Mouse (Mus musculus): ENCODE results near the gene Tma7. TPM values are rescaled to one million over a fixed set of nuclear protein-coding genes. Genes with fewer than 3 reads are reported as not detected.
A peak's percentile ranks its signal among the peaks of the same experiment; 100 is the strongest.

The Tma7 gene
- polyA plus RNA-seq, 1 experiment from 2014 or later: 774 TPM

DNA sequence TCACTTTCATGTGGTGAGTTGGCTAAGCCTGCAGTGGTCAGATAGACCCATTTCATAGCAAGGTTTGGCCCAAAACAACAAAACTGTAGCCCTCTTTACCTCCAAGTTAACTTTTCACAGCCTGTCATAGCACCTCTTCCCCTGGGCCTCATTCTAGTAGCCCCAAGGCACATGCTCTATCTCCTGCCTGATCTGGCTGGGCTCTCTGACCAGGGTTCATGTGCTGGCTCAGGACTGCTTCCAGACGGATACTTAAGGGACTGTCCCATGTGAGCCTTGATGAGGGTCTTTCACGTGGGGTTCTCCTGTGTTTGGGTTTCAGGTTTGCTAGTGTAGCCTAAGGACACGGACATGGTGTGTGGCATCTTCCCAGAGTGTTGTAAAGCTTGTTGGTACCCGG, 42.7 kb downstream of the Tma7 start:
- H3K27me3 ChIP-seq (ENCODE audit: control insufficient read depth, insufficient read depth, low read length): no peaks in the 10 kb centered on the region
- no peaks in the 10 kb centered on the region for H3K36me3 ChIP-seq (ENCODE audit: control insufficient read depth, insufficient read depth, low read length)
- ATAC-seq (ENCODE audit: low FRiP score): no peak
- H3K4me3 ChIP-seq (ENCODE audit: low read depth, low read length): no peak overlapping the region
- no peak overlapping the region for H3K4me2 ChIP-seq (replicated peaks; ENCODE audit: low read depth, low read length)
- DNase-seq (ENCODE audit: low spot score): no peak
- H3K4me1 ChIP-seq (replicated peaks; ENCODE audit: control insufficient read depth, insufficient read depth, low read length): no peaks in the 10 kb centered on the region; the same call in 1 of the 2 replicates
- no peak overlapping the region for H3K9ac ChIP-seq (ENCODE audit: low read depth, low read length)
- WGBS: 82% methylated on average over 4 of the region's 4 CpGs
- H3K9me3 ChIP-seq (ENCODE audit: control insufficient read depth, low read length): no peaks in the 10 kb centered on the region
- no peak overlapping the region for H3K27ac ChIP-seq (ENCODE audit: low read depth, low read length)

- Histone ChIP-seq H3K4me3 (ENCODE audit: low read depth, low read length) (peak overlapping the region; percentile 43), H3K36me3 (ENCODE audit: control insufficient read depth, insufficient read depth, low read length) (no peaks in the 10 kb centered on the region), H3K4me2 (replicated peaks; ENCODE audit: low read depth, low read length) (peak overlapping the region; percentile 59), H3K4me1 (replicated peaks; ENCODE audit: control insufficient read depth, insufficient read depth, low read length) (no peaks in the 10 kb centered on the region; the same call in 1 of the 2 replicates), H3K27me3 (ENCODE audit: control insufficient read depth, insufficient read depth, low read length) (no peaks in the 10 kb centered on the region), H3K9me3 (ENCODE audit: control insufficient read depth, low read length) (no peaks in the 10 kb centered on the region), H3K27ac (ENCODE audit: low read depth, low read length) (no peak overlapping the region), H3K9ac (ENCODE audit: low read depth, low read length) (peak overlapping the region; percentile 61)
- 18% methylated on average over 8 of the region's 8 CpGs for WGBS
- ATAC-seq (ENCODE audit: low FRiP score) (no peak), DNase-seq (ENCODE audit: low spot score) (peak; percentile 9)
Measured at GRCm38 (mm10) chr9:109038901-109039364, 43.5 kb downstream of the Tma7 start.

DNA sequence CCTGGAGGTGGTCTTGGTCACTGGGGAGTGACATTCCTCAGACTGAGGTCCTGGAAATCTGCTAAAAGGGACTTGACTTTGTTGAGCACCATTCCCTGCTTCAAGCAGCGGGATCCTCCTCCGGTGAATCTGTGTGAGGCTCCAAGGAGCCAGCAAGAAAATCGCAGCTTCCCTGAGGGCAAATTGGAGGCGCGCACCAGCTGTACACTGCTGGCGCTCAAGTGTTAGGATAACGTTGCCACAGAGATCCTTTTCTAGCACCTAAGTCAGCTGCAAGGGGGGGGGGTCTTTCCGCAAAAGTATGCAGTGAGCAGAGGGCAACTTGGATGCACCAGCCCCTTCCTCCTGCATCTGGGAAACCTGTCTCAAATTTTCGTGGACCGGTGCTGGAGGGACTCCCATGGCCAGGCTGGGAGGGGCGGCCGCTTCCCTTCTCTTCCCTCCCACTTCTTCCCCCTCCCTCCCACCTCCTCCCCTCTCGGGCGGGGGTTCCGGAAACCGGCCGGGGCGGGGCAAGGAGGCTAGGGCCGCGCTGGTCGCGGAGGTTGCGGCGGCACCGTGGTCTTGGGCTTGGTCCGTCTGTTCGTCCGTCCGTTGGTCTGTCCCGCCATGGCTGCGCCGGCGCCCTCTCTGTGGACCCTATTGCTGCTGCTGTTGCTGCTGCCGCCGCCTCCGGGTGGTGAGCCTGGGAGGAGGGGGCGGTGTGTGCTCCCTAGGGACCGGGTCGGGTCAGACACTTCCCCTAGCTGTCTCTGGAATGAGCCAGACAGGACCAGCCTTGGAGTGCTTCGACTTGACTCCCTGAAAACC, 44.1 kb downstream of the Tma7 start, which contains the start of gene Shisa5:
Gene Shisa5 (plus strand): TSS at position 480 of the 810 bp plus-strand sequence.
- Histone ChIP-seq H3K4me1 (replicated peaks; ENCODE audit: control insufficient read depth, insufficient read depth, low read length) (no peaks in the 10 kb centered on the region; the same call in 1 of the 2 replicates), H3K4me3 (ENCODE audit: low read depth, low read length) (peak within 1 kb of the TSS; percentile 43), H3K9ac (ENCODE audit: low read depth, low read length) (peak within 1 kb of the TSS; percentile 61), H3K27me3 (ENCODE audit: control insufficient read depth, insufficient read depth, low read length) (no peaks in the 10 kb centered on the region), H3K36me3 (ENCODE audit: control insufficient read depth, insufficient read depth, low read length) (no peaks in the 10 kb centered on the region), H3K27ac (ENCODE audit: low read depth, low read length) (no peak within 1 kb of the TSS), H3K9me3 (ENCODE audit: control insufficient read depth, low read length) (no peaks in the 10 kb centered on the region), H3K4me2 (replicated peaks; ENCODE audit: low read depth, low read length) (peak within 1 kb of the TSS; percentile 59)
- peak; percentile 89 for ATAC-seq (ENCODE audit: low FRiP score)
- peak; percentile 81 for DNase-seq (ENCODE audit: low spot score)
- WGBS: under 1% methylated on average over 38 of the region's 40 CpGs

DNA sequence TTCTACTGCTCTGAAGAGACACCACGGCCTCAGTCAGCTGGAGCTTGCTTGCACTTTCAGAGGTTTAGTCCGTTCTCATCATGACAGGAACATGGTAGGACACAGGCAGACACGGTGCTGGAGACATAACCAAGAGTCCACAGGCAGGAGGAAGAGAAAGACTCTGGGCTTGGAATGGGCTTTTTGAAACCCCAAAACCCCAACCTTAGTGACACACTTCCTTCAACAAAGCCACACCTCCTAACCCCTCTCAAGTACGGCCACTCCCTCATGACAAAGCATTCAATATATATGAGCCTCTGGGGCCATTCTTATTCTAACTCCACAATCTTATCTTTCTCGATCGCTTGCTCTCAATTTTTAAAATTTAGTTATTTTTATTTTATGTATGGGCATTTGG, 50.0 kb downstream of the Tma7 start:
- H3K9ac ChIP-seq (ENCODE audit: low read depth, low read length): no peak overlapping the region
- ATAC-seq (ENCODE audit: low FRiP score) (no peak), DNase-seq (ENCODE audit: low spot score) (no peak)
- no peaks in the 10 kb centered on the region for H3K4me1 ChIP-seq (replicated peaks; ENCODE audit: control insufficient read depth, insufficient read depth, low read length)
- H3K36me3 ChIP-seq (ENCODE audit: control insufficient read depth, insufficient read depth, low read length): no peaks in the 10 kb centered on the region
- H3K9me3 ChIP-seq (ENCODE audit: control insufficient read depth, low read length): no peaks in the 10 kb centered on the region
- H3K4me2 ChIP-seq (replicated peaks; ENCODE audit: low read depth, low read length): no peak overlapping the region
- H3K27ac ChIP-seq (ENCODE audit: low read depth, low read length): no peak overlapping the region
- H3K4me3 ChIP-seq (ENCODE audit: low read depth, low read length): no peak overlapping the region
- H3K27me3 ChIP-seq (ENCODE audit: control insufficient read depth, insufficient read depth, low read length): no peaks in the 10 kb centered on the region
- 91% methylated on average over 6 of the region's 6 CpGs for whole genome bisulfite sequencing

DNA sequence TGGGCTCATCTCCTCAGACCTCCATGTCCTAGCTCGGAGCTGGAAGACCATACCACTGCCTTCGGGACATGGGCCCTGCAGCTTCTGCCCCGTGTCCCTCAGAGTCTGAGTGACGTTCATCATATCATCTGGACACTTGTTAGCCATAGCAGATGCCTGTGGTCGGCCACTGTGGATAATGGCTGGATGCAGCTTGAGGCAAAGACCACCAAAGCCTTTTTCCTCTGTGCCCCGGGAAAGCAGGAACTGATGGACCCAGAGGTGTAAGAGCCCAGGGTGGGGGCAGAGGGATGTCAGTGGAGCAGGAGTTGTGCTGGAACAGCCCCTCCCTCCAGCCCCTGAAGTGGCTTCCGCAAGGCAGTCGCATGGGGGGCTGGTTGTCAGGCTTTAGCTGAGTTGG, 50.7 kb downstream of the Tma7 start:
- Histone ChIP-seq H3K36me3 (ENCODE audit: control insufficient read depth, insufficient read depth, low read length) (no peaks in the 10 kb centered on the region), H3K9ac (ENCODE audit: low read depth, low read length) (no peak overlapping the region), H3K4me1 (replicated peaks; ENCODE audit: control insufficient read depth, insufficient read depth, low read length) (no peaks in the 10 kb centered on the region), H3K4me3 (ENCODE audit: low read depth, low read length) (no peak overlapping the region), H3K9me3 (ENCODE audit: control insufficient read depth, low read length) (no peaks in the 10 kb centered on the region), H3K27me3 (ENCODE audit: control insufficient read depth, insufficient read depth, low read length) (no peaks in the 10 kb centered on the region), H3K4me2 (replicated peaks; ENCODE audit: low read depth, low read length) (no peak overlapping the region), H3K27ac (ENCODE audit: low read depth, low read length) (no peak overlapping the region)
- DNase-seq (ENCODE audit: low spot score) (no peak), ATAC-seq (ENCODE audit: low FRiP score) (no peak)
- 88% methylated on average over 8 of the region's 8 CpGs for WGBS

DNA sequence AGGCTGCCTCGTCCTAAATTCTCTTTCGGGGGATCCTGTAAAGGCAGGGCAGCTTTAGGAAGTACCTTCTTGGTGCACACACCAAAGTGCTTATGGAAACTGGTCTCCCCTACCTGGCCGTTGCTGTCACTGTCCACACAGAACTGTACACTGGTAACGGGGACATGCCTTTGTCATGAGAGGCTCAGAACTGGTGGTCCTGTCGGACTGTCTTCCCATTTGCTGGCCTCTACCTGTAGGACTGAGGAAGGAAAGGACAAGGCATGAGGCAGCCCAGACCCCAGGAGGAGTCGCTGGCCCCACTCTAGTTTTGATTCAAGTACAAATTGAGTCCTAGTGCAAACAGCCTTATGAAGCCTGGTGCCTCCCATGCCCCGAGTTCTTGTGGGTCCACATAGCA, 51.4 kb downstream of the Tma7 start:
- H3K9ac ChIP-seq (ENCODE audit: low read depth, low read length): no peak overlapping the region
- H3K36me3 ChIP-seq (ENCODE audit: control insufficient read depth, insufficient read depth, low read length): no peaks in the 10 kb centered on the region
- H3K4me3 ChIP-seq (ENCODE audit: low read depth, low read length): no peak overlapping the region
- WGBS: 91% methylated on average over 7 of the region's 7 CpGs
- DNase-seq (ENCODE audit: low spot score) (no peak), ATAC-seq (ENCODE audit: low FRiP score) (no peak)
- no peaks in the 10 kb centered on the region for H3K27me3 ChIP-seq (ENCODE audit: control insufficient read depth, insufficient read depth, low read length)
- H3K4me1 ChIP-seq (replicated peaks; ENCODE audit: control insufficient read depth, insufficient read depth, low read length): no peaks in the 10 kb centered on the region
- H3K4me2 ChIP-seq (replicated peaks; ENCODE audit: low read depth, low read length): no peak overlapping the region
- no peaks in the 10 kb centered on the region for H3K9me3 ChIP-seq (ENCODE audit: control insufficient read depth, low read length)
- no peak overlapping the region for H3K27ac ChIP-seq (ENCODE audit: low read depth, low read length)

GRCm38 (mm10) chr9:109030312-109030711, 52.1 kb downstream of the Tma7 start:
- DNase-seq (ENCODE audit: low spot score): no peak
- no peaks in the 10 kb centered on the region for H3K27me3 ChIP-seq (ENCODE audit: control insufficient read depth, insufficient read depth, low read length)
- no peak overlapping the region for H3K9ac ChIP-seq (ENCODE audit: low read depth, low read length)
- ATAC-seq (ENCODE audit: low FRiP score): no peak
- H3K4me3 ChIP-seq (ENCODE audit: low read depth, low read length): no peak overlapping the region
- H3K4me2 ChIP-seq (replicated peaks; ENCODE audit: low read depth, low read length): no peak overlapping the region
- 80% methylated on average over 3 of the region's 3 CpGs for WGBS
- no peaks in the 10 kb centered on the region for H3K9me3 ChIP-seq (ENCODE audit: control insufficient read depth, low read length)
- H3K4me1 ChIP-seq (replicated peaks; ENCODE audit: control insufficient read depth, insufficient read depth, low read length): no peaks in the 10 kb centered on the region
- no peak overlapping the region for H3K27ac ChIP-seq (ENCODE audit: low read depth, low read length)
- no peaks in the 10 kb centered on the region for H3K36me3 ChIP-seq (ENCODE audit: control insufficient read depth, insufficient read depth, low read length)

- Histone ChIP-seq H3K36me3 (ENCODE audit: control insufficient read depth, insufficient read depth, low read length) (no peaks in the 10 kb centered on the region), H3K4me1 (replicated peaks; ENCODE audit: control insufficient read depth, insufficient read depth, low read length) (no peaks in the 10 kb centered on the region), H3K4me2 (replicated peaks; ENCODE audit: low read depth, low read length) (no peak overlapping the region), H3K27ac (ENCODE audit: low read depth, low read length) (no peak overlapping the region), H3K27me3 (ENCODE audit: control insufficient read depth, insufficient read depth, low read length) (no peaks in the 10 kb centered on the region), H3K4me3 (ENCODE audit: low read depth, low read length) (no peak overlapping the region), H3K9ac (ENCODE audit: low read depth, low read length) (no peak overlapping the region), H3K9me3 (ENCODE audit: control insufficient read depth, low read length) (no peaks in the 10 kb centered on the region)
- 86% methylated on average over 5 of the region's 5 CpGs for WGBS
- ATAC-seq (ENCODE audit: low FRiP score): no peak
- no peak for DNase-seq (ENCODE audit: low spot score)
Measured at GRCm38 (mm10) chr9:109028919-109029318, 53.5 kb downstream of the Tma7 start.

DNA sequence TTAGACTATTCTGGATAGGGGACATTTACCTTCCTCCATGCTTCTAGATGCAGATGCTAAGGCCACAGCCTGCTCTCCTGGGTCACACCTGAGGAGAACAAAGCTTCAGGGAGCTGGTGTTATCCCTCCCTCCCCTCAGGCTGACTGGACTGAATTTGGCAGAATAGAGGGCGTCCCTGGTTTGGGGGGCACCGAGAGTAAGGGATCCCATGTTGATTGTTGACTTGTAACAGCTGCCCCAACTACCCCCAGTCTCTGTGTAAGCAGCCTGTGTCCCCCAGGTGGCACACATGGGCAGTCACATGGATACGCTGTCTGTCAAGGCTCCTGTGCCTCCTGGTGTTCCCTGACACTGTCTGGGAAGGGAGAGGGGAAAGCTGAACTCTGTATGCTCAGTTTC, 54.0 kb downstream of the Tma7 start:
- no peak overlapping the region for H3K9ac ChIP-seq (ENCODE audit: low read depth, low read length)
- H3K27me3 ChIP-seq (ENCODE audit: control insufficient read depth, insufficient read depth, low read length): no peaks in the 10 kb centered on the region
- no peak overlapping the region for H3K4me3 ChIP-seq (ENCODE audit: low read depth, low read length)
- ATAC-seq (ENCODE audit: low FRiP score) (no peak), DNase-seq (ENCODE audit: low spot score) (no peak)
- no peak overlapping the region for H3K27ac ChIP-seq (ENCODE audit: low read depth, low read length)
- H3K4me1 ChIP-seq (replicated peaks; ENCODE audit: control insufficient read depth, insufficient read depth, low read length): no peaks in the 10 kb centered on the region
- no peak overlapping the region for H3K4me2 ChIP-seq (replicated peaks; ENCODE audit: low read depth, low read length)
- H3K36me3 ChIP-seq (ENCODE audit: control insufficient read depth, insufficient read depth, low read length): no peaks in the 10 kb centered on the region
- no peaks in the 10 kb centered on the region for H3K9me3 ChIP-seq (ENCODE audit: control insufficient read depth, low read length)
- WGBS: 80% methylated on average over 3 of the region's 3 CpGs

Measured in hindbrain, embryonic 11.5 days (tissue).